Mouse (Mus musculus) adrenal gland, adult 2 months (tissue): ENCODE measurements at regions not wholly inside any gene's neighbourhood (a gene's known extent, or its start where the extent isn't known, plus 50 kb on each side); places are given as distances from the start of the nearest gene placed in this dataset.

Experiments used
- microRNA-seq, 2 experiments: library from miRNA; unstranded; fragments of <30 nt; microRNA quantifications; one replicate each; pipeline ENCODE4 v1.2.0; 2021

Small RNA genes lying in the stretch of these regions (microRNA-seq; reads per million reads assigned to microRNA genes)
- 0 reads per million in 2 experiments for gene Gm23881
